Mouse (Mus musculus) testis, adult 2 months (tissue): ENCODE measurements around the gene Hpn.

Experiments used
- CTCF ChIP-seq: fragments of 200-500 bp; IDR thresholded peaks from 2 replicates; pipeline ENCODE4 v1.5.1; 2012; ENCODE audit warnings: low read depth, mild to moderate bottlenecking, inconsistent platforms, low read length, moderate library complexity; ENCODE audit not compliant: control insufficient read depth, insufficient read depth, insufficient replicate concordance
- POLR2A ChIP-seq: fragments of 200-500 bp; IDR thresholded peaks from 2 replicates; pipeline ENCODE4 v1.6.1; 2012; ENCODE audit warnings: low read depth, mild to moderate bottlenecking, inconsistent platforms, low read length, moderate library complexity; ENCODE audit not compliant: control insufficient read depth

DNA sequence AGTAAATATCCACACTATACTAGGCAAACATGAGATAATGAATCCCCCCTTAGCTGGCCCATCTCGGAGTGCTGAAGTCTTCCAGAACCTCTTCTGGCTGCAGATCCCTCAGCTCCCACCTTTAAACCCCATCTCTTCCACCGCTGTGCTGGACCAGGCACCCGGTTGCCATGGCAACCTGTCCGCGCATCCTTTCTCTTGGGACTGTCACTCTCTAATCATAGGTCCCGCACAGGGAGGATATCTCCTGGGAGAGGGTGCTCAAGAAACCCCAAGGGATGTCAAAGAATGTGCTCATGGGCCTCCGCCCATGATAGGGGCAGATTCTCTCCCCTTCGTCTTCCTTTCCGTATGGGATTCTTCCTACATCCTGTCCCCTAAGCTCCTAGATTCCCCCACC is 64.2 kb downstream of the Hpn start:
- TF ChIP-seq CTCF: no peak
- no peak for TF ChIP-seq POLR2A
